Mouse (Mus musculus) megakaryocyte, embryonic 14.5 days (primary cell): ENCODE results near the gene Bnip3.

Experiments used
- FLI1 ChIP-seq: IDR thresholded peaks from 2 replicates; pipeline ENCODE4 v1.6.1; 2012; ENCODE audit warnings: low read length, inconsistent platforms, mixed read lengths
- GATA1 ChIP-seq: IDR thresholded peaks from 3 replicates; pipeline ENCODE4 v1.6.1; 2012; ENCODE audit warnings: mixed read lengths, low read length, inconsistent platforms, borderline replicate concordance

DNA sequence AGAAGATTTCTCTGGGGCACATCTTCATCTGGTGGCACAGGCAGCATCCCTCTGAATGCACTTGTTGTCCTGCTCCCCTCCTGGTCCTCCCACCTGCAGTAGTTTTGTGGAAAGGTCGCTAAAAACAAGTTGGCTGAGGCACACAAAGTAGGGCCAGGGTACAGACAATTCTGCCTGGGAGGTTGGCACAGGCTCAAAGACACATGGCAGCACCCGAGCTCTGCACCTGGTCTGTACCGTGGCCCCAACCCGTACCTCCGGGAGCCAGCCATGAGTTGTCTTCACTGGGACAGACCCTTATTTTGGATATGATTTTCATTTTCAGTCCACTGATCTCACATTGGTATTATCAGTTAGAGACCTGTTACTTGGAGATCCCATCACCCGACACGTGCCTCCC lies 29.7 kb upstream of the Bnip3 start:
- TF ChIP-seq GATA1 (no peak), FLI1 (no peak)
